Mouse (Mus musculus) bone marrow, adult 2 months (tissue): ENCODE measurements around the gene Sbpl. TPM values are rescaled to one million over a fixed set of nuclear protein-coding genes. Genes with fewer than 3 reads are reported as not detected.

ENCODE experiments used
- H3K27ac ChIP-seq: fragments of 200-500 bp; 2 replicates; pipeline ENCODE4 v1.5.1; 2012; ENCODE audit warnings: low read depth, mild to moderate bottlenecking, control low read depth, inconsistent platforms, low read length; ENCODE audit not compliant: control insufficient read depth, poor library complexity, insufficient read depth
- H3K4me1 ChIP-seq: fragments of 200-500 bp; 2 replicates; pipeline ENCODE4 v1.6.1; 2011; ENCODE audit warnings: low read length; ENCODE audit not compliant: control insufficient read depth, insufficient read depth
- H3K4me3 ChIP-seq: fragments of 200-500 bp; replicated peaks from 2 replicates; pipeline ENCODE3; 2011; ENCODE audit warnings: mild to moderate bottlenecking, low read depth, low read length, control low read depth; ENCODE audit not compliant: control insufficient read depth
- CTCF ChIP-seq: fragments of 200-500 bp; IDR thresholded peaks from 2 replicates; pipeline ENCODE4 v1.5.1; 2011; ENCODE audit warnings: low read length, control low read depth; ENCODE audit not compliant: control insufficient read depth, insufficient read depth
- POLR2A ChIP-seq: fragments of 200-500 bp; IDR thresholded peaks from 2 replicates; pipeline ENCODE4 v1.6.1; 2011; ENCODE audit warnings: low read depth, mild to moderate bottlenecking, control low read depth, low read length, borderline replicate concordance; ENCODE audit not compliant: control insufficient read depth
- WGBS: fragments of 180-500 bp; shearing (Covaris S2); methylation state at CpG from one replicate; pipeline ENCODE4 v1.1.7; 2018; 5-methylcytosine and 5-hydroxymethylcytosine counted together
- polyA plus RNA-seq: library from polyadenylated mRNA; stranded (reverse); fragments of >200 nt; gene quantifications from 2 replicates; pipeline ENCODE4 v1.2.4, GENCODE M21; 2011; ENCODE audit warnings: low replicate concordance; ENCODE audit not compliant: missing spikeins, insufficient read depth, insufficient read length

Gene Sbpl
- not detected in 2 replicates for polyA plus RNA-seq

- no peak for TF ChIP-seq CTCF
- no peak for TF ChIP-seq POLR2A
- H3K4me3 ChIP-seq = no peak within 1 kb of the TSS
- H3K4me1 ChIP-seq = no peaks in the 10 kb centered on the region
- 71% methylated on average over 5 of the region's 5 CpGs for WGBS
- H3K27ac ChIP-seq = no peak within 1 kb of the TSS
Measured at GRCm38 (mm10) chr17:23955174-23955573, at the start of gene Sbpl. Sbpl (minus strand) TSS chr17:23955274.

DNA sequence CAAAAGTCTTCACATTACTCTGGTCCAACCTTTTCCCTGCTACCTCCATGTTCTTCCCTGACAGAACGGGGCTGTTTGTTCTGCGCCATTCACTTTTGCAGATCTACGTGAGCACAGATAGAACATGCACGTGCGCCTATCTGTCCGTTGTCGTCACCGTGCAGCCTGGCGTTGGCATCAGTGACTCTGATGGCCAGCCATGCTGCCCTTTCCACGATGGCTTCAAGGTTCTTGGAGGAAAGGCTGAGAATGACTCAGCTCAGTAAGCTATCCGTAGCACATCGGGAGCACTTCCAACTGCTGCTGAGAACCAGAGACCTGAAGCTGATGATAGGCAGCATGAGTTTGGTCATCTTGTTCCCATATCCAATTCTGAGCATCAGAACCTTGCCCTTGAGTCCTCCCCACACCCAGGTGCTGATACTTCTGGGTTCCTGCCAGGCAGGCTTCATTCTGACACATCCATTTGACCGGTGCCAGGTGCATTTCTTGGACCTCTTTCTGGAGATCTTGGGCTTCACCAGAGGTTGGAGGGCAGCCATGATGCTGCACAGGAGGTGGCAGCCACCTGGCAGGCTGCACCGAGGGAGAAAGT lies 49.1 kb upstream of the Sbpl start:
- no peak overlapping the region for H3K27ac ChIP-seq
- H3K4me1 ChIP-seq = no peaks in the 10 kb centered on the region
- TF ChIP-seq CTCF (no peak), POLR2A (no peak)
- no peak overlapping the region for H3K4me3 ChIP-seq
- WGBS = 89% methylated on average over 14 of the region's 14 CpGs

DNA sequence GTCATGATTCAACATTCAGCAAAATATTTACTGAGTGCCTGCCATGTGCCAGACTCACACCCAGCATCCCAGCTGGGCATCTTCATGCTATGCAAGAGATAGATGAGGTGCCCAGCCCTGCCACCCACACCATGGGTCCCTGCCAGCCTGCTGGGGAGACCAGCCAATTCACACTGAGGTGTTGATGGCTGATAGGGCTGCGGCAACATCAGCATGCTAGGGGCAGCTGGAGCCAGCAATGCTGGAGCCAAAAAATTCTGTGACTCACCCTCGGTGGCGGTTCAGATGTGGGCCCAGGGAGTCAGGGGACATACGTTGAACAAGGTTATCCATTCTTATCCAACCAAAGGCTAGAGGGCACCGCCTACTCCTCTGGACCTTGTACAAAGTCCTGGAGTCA lies 45.3 kb upstream of the Sbpl start:
- WGBS = 62% methylated on average over 5 of the region's 5 CpGs
- H3K27ac ChIP-seq = no peak overlapping the region
- no peak for TF ChIP-seq CTCF
- no peak for TF ChIP-seq POLR2A
- no peak overlapping the region for H3K4me3 ChIP-seq
- no peaks in the 10 kb centered on the region for H3K4me1 ChIP-seq

- WGBS = 41% methylated on average over 6 of the region's 6 CpGs
- H3K4me3 ChIP-seq = no peak overlapping the region
- no peak overlapping the region for H3K27ac ChIP-seq
- H3K4me1 ChIP-seq = no peaks in the 10 kb centered on the region
- TF ChIP-seq POLR2A (no peak), CTCF (no peak)
Measured at GRCm38 (mm10) chr17:23998383-23998782, 43.3 kb upstream of the Sbpl start.

DNA sequence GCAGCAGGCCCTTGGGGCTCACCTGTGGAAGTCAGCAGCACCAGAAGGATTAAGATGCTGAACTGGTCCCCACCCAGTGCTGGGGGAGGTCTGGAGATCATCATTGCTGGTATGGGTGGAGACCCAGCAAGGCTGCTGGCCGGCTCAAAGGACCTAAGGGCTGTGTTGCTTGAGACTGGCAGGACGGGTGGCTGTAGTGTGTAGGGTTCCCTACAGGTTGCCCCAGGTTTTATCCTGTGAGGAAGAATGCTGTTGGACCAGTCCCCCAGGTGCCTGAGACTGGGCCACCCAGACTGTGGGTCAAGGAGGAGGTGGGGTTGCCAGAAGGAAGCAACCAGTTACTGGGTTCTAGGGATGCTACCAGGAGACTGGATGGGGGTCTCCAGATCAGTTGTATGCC lies 42.8 kb upstream of the Sbpl start, which contains the start of gene Prss22:
Gene Prss22, minus strand, starts transcription at position 200 of the 400 bp plus-strand sequence.
- Histone ChIP-seq H3K27ac (no peak within 1 kb of the TSS), H3K4me3 (no peak within 1 kb of the TSS), H3K4me1 (no peaks in the 10 kb centered on the region)
- WGBS = 61% methylated on average over 2 of the region's 2 CpGs
- no peak for TF ChIP-seq POLR2A
- TF ChIP-seq CTCF = no peak

GRCm38 (mm10) chr17:23995421-23995820 lies 40.3 kb upstream of the Sbpl start:
- H3K4me1 ChIP-seq = no peaks in the 10 kb centered on the region
- no peak overlapping the region for H3K27ac ChIP-seq
- H3K4me3 ChIP-seq = no peak overlapping the region
- TF ChIP-seq POLR2A = no peak
- TF ChIP-seq CTCF = no peak
- WGBS = 47% methylated on average over 1 of the region's 1 CpGs

GRCm38 (mm10) chr17:23994667-23995066 lies 39.6 kb upstream of the Sbpl start:
- H3K4me1 ChIP-seq = no peaks in the 10 kb centered on the region
- WGBS = 74% methylated on average over 7 of the region's 7 CpGs
- H3K4me3 ChIP-seq = no peak overlapping the region
- H3K27ac ChIP-seq = no peak overlapping the region
- TF ChIP-seq POLR2A (no peak), CTCF (no peak)

GRCm38 (mm10) chr17:23993559-23994428 lies 38.7 kb upstream of the Sbpl start:
- no peak overlapping the region for H3K4me3 ChIP-seq
- H3K4me1 ChIP-seq = no peaks in the 10 kb centered on the region
- 11% methylated on average over 31 of the region's 31 CpGs for WGBS
- TF ChIP-seq POLR2A = no peak; the same call in 1 of the 2 replicates
- TF ChIP-seq CTCF = peak; percentile 51
- no peak overlapping the region for H3K27ac ChIP-seq

GRCm38 (mm10) chr17:23992789-23993553 lies 37.9 kb upstream of the Sbpl start:
- H3K27ac ChIP-seq = no peak overlapping the region
- 72% methylated on average over 9 of the region's 9 CpGs for WGBS
- TF ChIP-seq POLR2A (no peak; the same call in 1 of the 2 replicates), CTCF (no peak)
- H3K4me1 ChIP-seq = no peaks in the 10 kb centered on the region
- no peak overlapping the region for H3K4me3 ChIP-seq
